Mouse (Mus musculus): ENCODE data around the gene Slc12a3. TPM values are rescaled to one million over a fixed set of nuclear protein-coding genes. Genes with fewer than 3 reads are reported as not detected.

Gene Slc12a3
- polyA plus RNA-seq, 1 experiment from 2014 or later: not detected

- 46% methylated on average over 8 of the region's 8 CpGs for WGBS
- Histone ChIP-seq H3K36me3 (ENCODE audit: control insufficient read depth, insufficient read depth, low read length) (no peaks in the 10 kb centered on the region), H3K4me3 (ENCODE audit: low read depth, low read length) (no peak overlapping the region), H3K9ac (replicated peaks; ENCODE audit: low read depth, low read length) (no peak overlapping the region), H3K27me3 (ENCODE audit: control insufficient read depth, insufficient read depth, low read length) (no peaks in the 10 kb centered on the region), H3K27ac (ENCODE audit: low read length) (no peak overlapping the region), H3K9me3 (ENCODE audit: control insufficient read depth, low read depth, low read length) (no peaks in the 10 kb centered on the region), H3K4me1 (ENCODE audit: control insufficient read depth, insufficient read depth, low read length) (no peaks in the 10 kb centered on the region), H3K4me2 (replicated peaks; ENCODE audit: low read depth, low read length) (no peak overlapping the region)
- ATAC-seq (ENCODE audit: insufficient number of reproducible peaks, insufficient read depth, low FRiP score, low read depth): no peak
Measured at GRCm38 (mm10) chr8:94408443-94409080, 79.6 kb downstream of the Slc12a3 start.

- H3K9me3 ChIP-seq (ENCODE audit: control insufficient read depth, low read depth, low read length): no peaks in the 10 kb centered on the region
- WGBS: 86% methylated on average over 7 of the region's 7 CpGs
- no peak for ATAC-seq (ENCODE audit: insufficient number of reproducible peaks, insufficient read depth, low FRiP score, low read depth)
Measured at GRCm38 (mm10) chr8:94409523-94409922, 80.5 kb downstream of the Slc12a3 start.

GRCm38 (mm10) chr8:94412518-94412917 lies 83.5 kb downstream of the Slc12a3 start:
- Histone ChIP-seq H3K27ac (ENCODE audit: low read length) (no peak overlapping the region), H3K27me3 (ENCODE audit: control insufficient read depth, insufficient read depth, low read length) (no peaks in the 10 kb centered on the region), H3K4me3 (ENCODE audit: low read depth, low read length) (no peak overlapping the region), H3K9me3 (ENCODE audit: control insufficient read depth, low read depth, low read length) (no peaks in the 10 kb centered on the region), H3K9ac (replicated peaks; ENCODE audit: low read depth, low read length) (no peak overlapping the region), H3K36me3 (ENCODE audit: control insufficient read depth, insufficient read depth, low read length) (no peaks in the 10 kb centered on the region), H3K4me2 (replicated peaks; ENCODE audit: low read depth, low read length) (no peak overlapping the region), H3K4me1 (ENCODE audit: control insufficient read depth, insufficient read depth, low read length) (no peaks in the 10 kb centered on the region)
- no peak for ATAC-seq (ENCODE audit: insufficient number of reproducible peaks, insufficient read depth, low FRiP score, low read depth)
- 81% methylated on average over 6 of the region's 6 CpGs for WGBS

More at GRCm38 (mm10) chr8:94409523-94409922, 80.5 kb downstream of the Slc12a3 start:
- H3K4me3 ChIP-seq (ENCODE audit: low read depth, low read length): no peak overlapping the region
- no peak overlapping the region for H3K4me2 ChIP-seq (replicated peaks; ENCODE audit: low read depth, low read length)
- H3K9ac ChIP-seq (replicated peaks; ENCODE audit: low read depth, low read length): no peak overlapping the region
- H3K27me3 ChIP-seq (ENCODE audit: control insufficient read depth, insufficient read depth, low read length): no peaks in the 10 kb centered on the region
- no peak overlapping the region for H3K27ac ChIP-seq (ENCODE audit: low read length)
- H3K4me1 ChIP-seq (ENCODE audit: control insufficient read depth, insufficient read depth, low read length): no peaks in the 10 kb centered on the region
- H3K36me3 ChIP-seq (ENCODE audit: control insufficient read depth, insufficient read depth, low read length): no peaks in the 10 kb centered on the region

- H3K9me3 ChIP-seq (ENCODE audit: control insufficient read depth, low read depth, low read length): no peaks in the 10 kb centered on the region
- H3K9ac ChIP-seq (replicated peaks; ENCODE audit: low read depth, low read length): no peak overlapping the region
- no peak overlapping the region for H3K4me3 ChIP-seq (ENCODE audit: low read depth, low read length)
- no peaks in the 10 kb centered on the region for H3K27me3 ChIP-seq (ENCODE audit: control insufficient read depth, insufficient read depth, low read length)
- no peak overlapping the region for H3K27ac ChIP-seq (ENCODE audit: low read length)
- H3K36me3 ChIP-seq (ENCODE audit: control insufficient read depth, insufficient read depth, low read length): no peaks in the 10 kb centered on the region
- no peaks in the 10 kb centered on the region for H3K4me1 ChIP-seq (ENCODE audit: control insufficient read depth, insufficient read depth, low read length)
- 81% methylated on average over 6 of the region's 6 CpGs for WGBS
- no peak for ATAC-seq (ENCODE audit: insufficient number of reproducible peaks, insufficient read depth, low FRiP score, low read depth)
- H3K4me2 ChIP-seq (replicated peaks; ENCODE audit: low read depth, low read length): no peak overlapping the region
Measured at GRCm38 (mm10) chr8:94413509-94413908, 84.5 kb downstream of the Slc12a3 start.

- H3K9ac ChIP-seq (replicated peaks; ENCODE audit: low read depth, low read length): no peak overlapping the region
- H3K4me3 ChIP-seq (ENCODE audit: low read depth, low read length): no peak overlapping the region
- 66% methylated on average over 2 of the region's 2 CpGs for WGBS
- no peak for ATAC-seq (ENCODE audit: insufficient number of reproducible peaks, insufficient read depth, low FRiP score, low read depth)
- no peaks in the 10 kb centered on the region for H3K36me3 ChIP-seq (ENCODE audit: control insufficient read depth, insufficient read depth, low read length)
- no peaks in the 10 kb centered on the region for H3K9me3 ChIP-seq (ENCODE audit: control insufficient read depth, low read depth, low read length)
- no peaks in the 10 kb centered on the region for H3K4me1 ChIP-seq (ENCODE audit: control insufficient read depth, insufficient read depth, low read length)
- H3K27me3 ChIP-seq (ENCODE audit: control insufficient read depth, insufficient read depth, low read length): no peaks in the 10 kb centered on the region
- H3K27ac ChIP-seq (ENCODE audit: low read length): no peak overlapping the region
- no peak overlapping the region for H3K4me2 ChIP-seq (replicated peaks; ENCODE audit: low read depth, low read length)
Measured at GRCm38 (mm10) chr8:94415218-94415617, 86.2 kb downstream of the Slc12a3 start.

MicroRNA genes within 50 kb of the gene (microRNA counts, 519-probe panel; counts per million panel counts)
- 3,056 counts per million, percentile 55 among the panel's probes with 10 or more counts for microRNA mmu-miR-138

Small RNAs within 50 kb of the gene (microRNA-seq; reads per million reads assigned to microRNA genes)
- 87.7 reads per million, percentile 46 among the genes with 10 or more reads in this experiment for gene Mir138-2

Other genes with a start within 250 kb of the Slc12a3 start
- 12.7 and 16.6 TPM in 2 replicates for gene Bbs2, start 230.3 kb upstream of the Slc12a3 start, polyA plus RNA-seq (2014; fragmentation: Nextera tagmentation; extraction: Ambion mirVana)
- not detected in 2 replicates for gene Mt4, start 192.0 kb upstream of the Slc12a3 start, polyA plus RNA-seq (2014; fragmentation: Nextera tagmentation; extraction: Ambion mirVana)
- gene Mt3, start 176.6 kb upstream of the Slc12a3 start, polyA plus RNA-seq (2014; fragmentation: Nextera tagmentation; extraction: Ambion mirVana): 3.6 and 6.4 TPM in 2 replicates
- 310 and 332 TPM in 2 replicates for gene Mt2, start 156.5 kb upstream of the Slc12a3 start, polyA plus RNA-seq (2014; fragmentation: Nextera tagmentation; extraction: Ambion mirVana)
- 888 and 910 TPM in 2 replicates for gene Mt1, start 150.1 kb upstream of the Slc12a3 start, polyA plus RNA-seq (2014; fragmentation: Nextera tagmentation; extraction: Ambion mirVana)
- 74.6 and 82.1 TPM in 2 replicates for gene Nup93, start 114.6 kb upstream of the Slc12a3 start, polyA plus RNA-seq (2014; fragmentation: Nextera tagmentation; extraction: Ambion mirVana)
- 93.1 and 101 TPM in 2 replicates for gene Herpud1, start 57.2 kb downstream of the Slc12a3 start, polyA plus RNA-seq (2014; fragmentation: Nextera tagmentation; extraction: Ambion mirVana)
- 0.29 and 1.4 TPM in 2 replicates for gene Nlrc5, start 105.2 kb downstream of the Slc12a3 start, polyA plus RNA-seq (2014; fragmentation: Nextera tagmentation; extraction: Ambion mirVana)
- gene Cpne2, start 203.8 kb downstream of the Slc12a3 start, polyA plus RNA-seq (2014; fragmentation: Nextera tagmentation; extraction: Ambion mirVana): 12.2 and 14.9 TPM in 2 replicates